Mouse (Mus musculus): ENCODE measurements around the gene Cald1.

DNA sequence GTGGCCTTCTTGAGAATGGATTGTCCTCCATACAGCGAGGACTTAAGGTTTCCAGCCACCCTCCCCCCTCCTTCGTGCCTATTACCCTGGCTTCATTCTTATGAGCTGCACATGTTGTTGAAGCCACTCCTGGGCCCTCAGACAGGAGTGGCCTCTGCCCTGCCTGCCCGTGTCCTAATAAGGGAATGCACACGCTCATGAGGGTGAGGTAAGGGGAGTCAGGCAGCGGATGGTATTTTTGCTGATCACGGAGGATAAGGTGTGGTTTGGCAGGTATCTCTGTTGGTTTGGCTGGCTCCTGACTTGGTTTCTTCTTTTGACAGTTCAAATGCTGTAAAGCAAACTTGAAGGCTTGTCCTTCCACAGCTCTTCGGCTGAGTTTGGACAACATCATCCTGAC, 124.4 kb downstream of the Cald1 start:
- TF ChIP-seq CTCF (IDR thresholded peaks at IDR 0.05; ENCODE audit: insufficient read depth, low read length): no peak
- TF ChIP-seq POLR2A (IDR thresholded peaks at IDR 0.05; ENCODE audit: borderline replicate concordance, extremely low read depth, low read depth, low read length): no peak

Data from lung, adult 2 months (tissue).